Mouse (Mus musculus) ZHBTc4 (cell line): ENCODE measurements around the gene Vmn1r21.
A peak's percentile ranks its signal among the peaks of the same experiment; 100 is the strongest.
"Not testable (repeated sequence)": the region's sequence is repeated elsewhere in the genome, so short reads cannot be mapped to it uniquely, and the experiment has no call there.

Source experiments
- DNase-seq: peaks from one replicate; pipeline ENCODE4 v3.0.0-alpha.2; 2011; ENCODE audit warnings: low read depth, low spot score

Gene Vmn1r21

GRCm38 (mm10) chr6:57850286-57850685 lies at the start of gene Vmn1r21:
Vmn1r21 (minus strand) TSS chr6:57850343.
- DNase-seq: no peak

DNA sequence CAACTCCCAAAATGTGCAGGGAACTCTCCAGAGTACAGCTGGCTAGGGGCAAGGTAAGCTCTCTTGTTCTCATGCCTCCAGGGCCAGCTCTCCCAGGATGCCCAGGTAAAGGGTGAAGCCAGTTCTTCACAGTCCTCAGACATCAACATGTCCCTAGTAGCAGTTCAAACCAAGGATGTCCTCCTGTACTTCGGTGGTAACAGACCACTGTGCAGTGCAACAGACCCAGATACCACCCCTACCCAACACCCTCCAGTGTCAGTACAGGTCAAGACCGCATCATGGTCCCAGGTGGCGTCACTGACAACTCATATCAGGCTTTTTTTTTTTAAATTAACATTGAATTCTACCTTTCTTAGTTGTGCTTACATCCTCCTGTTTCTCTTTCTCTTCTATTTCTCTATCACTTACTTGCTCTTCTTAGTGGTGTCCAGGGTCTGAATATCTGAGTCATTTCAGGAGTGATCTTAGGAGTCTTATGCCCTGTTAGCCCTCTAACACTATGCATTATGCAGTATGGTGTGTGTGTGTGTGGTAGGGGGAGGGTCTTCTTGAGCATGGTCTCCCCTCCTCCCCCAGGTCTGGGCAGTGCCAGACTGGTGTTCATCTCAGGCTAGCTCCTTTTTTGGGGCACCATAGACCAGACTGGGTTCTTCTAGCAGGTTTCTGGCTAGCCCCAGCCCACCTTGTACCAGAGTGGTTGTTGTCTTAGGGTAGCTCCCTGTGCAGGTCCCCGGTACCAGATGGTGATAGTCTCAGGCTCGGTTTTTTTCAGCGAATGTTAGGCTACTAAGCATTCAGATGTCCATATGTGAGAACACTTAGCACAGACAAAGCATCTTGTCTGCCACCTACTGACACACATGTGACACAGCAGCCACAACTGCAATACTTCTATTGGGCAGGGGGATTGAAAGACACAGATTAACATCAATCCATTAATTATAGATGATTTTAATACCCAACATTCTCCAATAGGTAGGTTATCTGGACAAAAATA lies 9.2 kb upstream of the Vmn1r21 start:
- DNase-seq: peak; percentile 47

DNA sequence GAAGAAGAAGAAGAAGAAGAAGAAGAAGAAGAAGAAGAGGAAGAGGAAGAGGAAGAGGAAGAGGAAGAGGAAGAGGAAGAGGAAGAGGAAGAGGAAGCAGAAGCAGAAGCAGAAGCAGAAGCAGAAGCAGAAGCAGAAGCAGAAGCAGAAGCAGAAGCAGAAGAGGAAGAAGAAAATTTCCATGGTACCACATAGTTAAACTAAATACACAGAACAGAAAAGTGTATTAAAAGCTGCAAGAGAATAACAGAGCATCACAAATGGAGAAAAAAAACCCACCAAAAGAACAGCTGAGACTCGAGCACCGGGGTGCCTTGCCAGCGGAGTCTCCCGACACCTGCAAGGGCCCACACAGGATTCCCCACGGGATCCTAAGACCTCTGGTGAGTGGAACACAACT lies 1.0 kb upstream of the Vmn1r21 start:
- not testable (repeated sequence) for DNase-seq

DNA sequence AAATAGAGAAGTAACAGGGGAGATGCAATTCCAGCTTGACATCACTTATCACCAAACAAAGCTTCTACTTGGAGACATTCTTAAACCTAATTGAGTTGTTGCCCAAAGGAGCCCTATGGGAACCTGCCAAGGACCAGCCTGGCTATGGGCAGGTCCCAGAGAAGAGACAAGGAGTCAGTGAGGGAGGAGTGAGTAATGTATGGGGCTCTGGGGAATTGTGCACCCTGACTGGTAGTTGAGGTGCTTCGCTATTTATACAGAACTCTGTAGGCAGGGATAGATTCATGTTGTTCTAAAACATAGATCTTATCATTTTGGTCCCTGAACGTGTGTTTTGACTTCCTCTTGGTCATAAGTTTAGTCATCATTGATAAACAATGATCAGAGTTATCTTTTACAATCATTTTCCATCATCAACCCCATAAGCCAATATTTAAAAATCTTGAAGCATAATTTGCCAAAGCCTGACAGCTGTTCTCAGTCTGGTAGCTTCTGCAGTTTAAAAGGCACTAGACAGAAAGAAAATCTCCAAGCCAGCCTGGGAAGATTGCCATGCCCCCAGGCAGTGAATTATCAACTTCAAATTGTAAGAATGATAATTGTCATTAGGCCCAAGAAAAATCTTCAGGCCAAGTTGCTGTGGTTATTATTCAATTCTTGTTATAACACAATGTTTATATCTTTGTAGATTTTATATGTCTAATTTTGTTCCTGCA lies 10.3 kb downstream of the Vmn1r21 start:
- DNase-seq: no peak

- DNase-seq: no peak
Observed at GRCm38 (mm10) chr6:57825259-57825715, 24.9 kb downstream of the Vmn1r21 start.

- peak; percentile 80 for DNase-seq
Observed at GRCm38 (mm10) chr6:57824422-57825258, 25.5 kb downstream of the Vmn1r21 start, which contains the start of gene Vopp1. Vopp1 (minus strand) TSS chr6:57825159.

GRCm38 (mm10) chr6:57823461-57823860 lies 26.7 kb downstream of the Vmn1r21 start:
- DNase-seq: no peak

DNA sequence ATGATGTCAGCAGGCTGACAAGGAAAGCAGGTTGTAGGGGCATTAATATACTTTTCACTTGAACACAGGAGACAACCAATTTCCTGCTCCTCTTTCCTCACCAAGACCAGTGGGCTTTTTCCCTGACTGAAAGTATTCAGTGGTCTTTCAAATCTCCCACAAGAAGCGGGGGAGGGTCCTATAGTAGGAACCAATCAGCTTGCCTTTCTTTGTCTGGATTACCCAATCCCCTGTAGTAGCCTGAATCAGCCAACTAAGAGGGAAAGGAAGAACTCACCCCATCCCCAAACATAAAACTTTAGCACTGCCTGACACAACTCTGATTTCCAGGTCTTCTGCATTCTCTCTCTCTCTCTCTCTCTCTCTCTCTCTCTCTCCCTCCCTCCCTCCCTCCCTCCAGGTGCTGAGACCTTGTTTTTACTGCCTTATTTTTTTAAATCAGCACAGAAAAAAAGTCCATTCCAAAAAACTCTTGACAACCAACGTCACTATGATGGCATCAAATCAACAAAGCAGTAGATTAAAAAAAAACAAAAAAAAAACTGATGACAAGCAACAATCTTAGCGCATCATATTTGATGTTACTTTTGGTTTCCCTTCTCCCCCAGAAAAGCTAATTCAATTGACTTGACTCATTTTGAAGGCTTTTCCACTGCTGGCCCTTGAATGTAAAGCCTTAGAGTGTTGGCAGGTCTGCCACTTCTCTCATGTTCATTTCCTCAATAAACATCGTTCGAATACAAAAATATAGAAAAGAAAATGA lies 27.3 kb downstream of the Vmn1r21 start:
- no peak for DNase-seq

DNA sequence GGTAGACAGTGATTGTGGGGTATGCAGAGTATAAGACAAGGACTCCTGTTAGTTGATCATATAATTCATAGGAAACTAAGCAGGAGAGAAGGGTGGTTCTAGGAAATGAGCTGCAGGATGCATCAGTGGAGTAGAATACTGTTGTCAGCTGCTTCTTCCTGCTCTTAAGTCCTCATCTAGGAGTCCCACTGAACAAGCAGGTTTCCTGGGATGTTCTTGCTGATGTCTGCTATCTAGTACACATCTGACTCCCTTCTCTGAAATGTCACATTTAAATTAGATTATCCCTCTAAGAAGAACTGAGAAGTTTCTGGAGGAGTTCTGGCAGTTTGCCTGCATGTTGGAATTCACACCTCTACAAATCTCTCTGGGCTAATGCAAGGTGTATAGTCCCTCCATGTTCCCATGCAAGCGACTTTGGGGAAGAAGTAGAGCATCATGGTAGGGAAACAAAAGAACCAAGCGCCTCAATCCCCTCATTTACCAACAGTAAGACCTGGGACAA lies 35.7 kb downstream of the Vmn1r21 start:
- no peak for DNase-seq

DNA sequence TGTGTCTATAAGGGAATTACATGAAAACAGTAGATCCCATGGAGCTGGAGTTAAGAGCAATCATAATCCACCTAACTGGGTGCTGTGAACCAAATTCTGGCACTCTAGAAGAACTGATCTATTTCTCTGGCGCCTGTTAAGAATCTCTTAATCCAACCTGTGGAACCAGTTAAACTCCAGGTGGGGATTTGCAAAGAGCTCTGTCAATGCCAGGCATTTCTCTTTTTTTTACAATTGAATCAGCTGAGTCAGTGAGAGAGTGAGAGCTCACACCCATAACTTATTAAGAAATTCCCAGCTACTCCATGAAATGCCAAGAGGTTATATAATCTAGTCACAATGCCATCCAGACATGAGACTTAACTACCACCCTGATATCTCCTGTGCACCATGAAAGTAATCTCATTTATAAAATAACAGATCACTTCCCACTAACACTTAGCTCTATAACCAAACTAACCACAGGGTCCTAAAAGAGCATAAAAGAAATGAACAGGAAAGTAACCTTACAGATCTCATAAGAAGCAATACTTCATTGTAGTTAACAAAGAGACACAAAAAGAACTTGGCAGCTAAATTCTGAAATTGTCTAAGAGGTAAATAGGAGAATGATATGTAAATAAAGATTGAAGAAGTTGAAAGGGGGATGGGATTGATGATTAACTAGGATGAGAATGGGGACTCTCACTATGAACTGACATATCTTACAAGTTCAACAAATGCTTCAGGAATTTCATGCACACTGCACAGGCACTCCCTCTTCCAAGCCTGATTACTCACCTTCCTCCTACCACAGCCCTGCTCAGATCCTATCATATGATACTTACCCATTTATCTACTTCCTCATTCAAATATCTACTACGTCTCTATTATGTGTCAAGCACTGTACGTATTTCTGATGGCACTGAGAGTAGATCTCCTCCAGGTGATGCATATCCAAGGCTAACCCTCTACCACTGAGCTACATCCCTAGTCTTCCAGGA lies 38.1 kb downstream of the Vmn1r21 start:
- no peak for DNase-seq

- DNase-seq: no peak
Observed at GRCm38 (mm10) chr6:57805218-57806069, 44.7 kb downstream of the Vmn1r21 start.

GRCm38 (mm10) chr6:57803130-57803529 lies 47.0 kb downstream of the Vmn1r21 start:
- no peak for DNase-seq

DNA sequence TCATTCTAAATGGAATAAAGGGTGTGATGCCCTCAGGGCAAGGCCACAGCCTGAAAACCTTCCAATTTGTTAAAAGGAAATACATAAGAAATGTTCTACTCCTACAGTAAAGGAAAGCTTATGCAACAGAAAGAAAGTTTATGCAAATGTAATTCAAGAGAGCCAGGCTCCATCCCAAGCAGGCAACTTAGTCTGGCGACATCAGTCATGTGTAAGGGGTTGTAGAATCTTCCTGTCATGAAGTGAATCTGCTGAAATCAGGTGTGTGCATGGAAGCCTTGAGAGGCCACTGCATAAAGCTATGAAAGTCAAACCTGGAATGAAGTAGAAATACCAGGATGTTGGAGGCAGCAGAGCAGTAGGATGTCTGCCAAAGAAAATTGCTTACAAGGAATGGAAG lies 51.2 kb downstream of the Vmn1r21 start:
- DNase-seq: no peak

DNA sequence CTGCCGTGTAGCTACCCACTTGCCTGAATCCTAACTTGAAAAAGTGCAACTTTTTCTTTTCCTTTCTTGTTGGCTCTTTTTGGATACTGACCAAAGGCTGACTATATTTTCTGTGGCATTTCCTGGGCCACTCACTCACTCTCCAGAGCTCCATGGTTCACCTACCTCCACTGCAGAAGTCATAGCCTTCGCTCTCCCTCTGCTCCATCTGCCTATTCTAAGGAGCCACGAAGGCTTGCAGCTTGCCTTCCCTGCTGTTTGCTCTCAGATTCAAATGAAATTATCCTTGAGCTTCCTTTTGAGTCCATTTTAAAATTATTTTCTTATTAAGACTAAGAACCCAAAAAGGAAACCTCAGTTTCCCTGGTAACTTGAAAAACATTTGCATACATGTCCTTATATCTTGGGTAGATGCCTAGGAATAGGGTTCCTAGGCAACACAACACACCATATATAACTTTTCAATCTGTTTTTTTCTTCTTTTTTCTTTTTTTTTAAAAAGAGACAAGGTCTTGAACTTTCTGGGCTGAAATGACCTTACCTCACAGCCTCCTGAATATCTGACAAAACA lies 53.2 kb downstream of the Vmn1r21 start:
- no peak for DNase-seq

DNA sequence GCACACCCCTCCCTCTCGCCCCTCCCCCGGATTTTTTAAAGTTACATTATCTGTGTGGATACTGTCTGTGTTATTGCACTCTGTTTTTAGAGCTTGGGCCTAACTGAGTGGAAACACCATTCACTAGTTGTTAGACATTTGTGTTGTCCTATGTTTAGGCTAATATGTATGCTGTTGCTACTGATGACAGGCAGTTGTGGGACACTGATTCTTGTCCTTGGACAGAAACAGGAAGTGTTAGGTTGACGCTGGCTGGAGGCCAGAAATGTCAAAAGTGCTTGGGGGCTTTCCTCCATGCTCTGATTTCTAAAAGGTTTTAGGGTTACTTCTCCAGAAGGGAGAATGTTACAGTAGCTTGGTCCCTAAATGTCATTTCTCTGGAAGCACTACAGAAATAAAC lies 54.3 kb downstream of the Vmn1r21 start:
- DNase-seq: no peak
